Mouse (Mus musculus) right cerebral cortex, postnatal 10 days (tissue): ENCODE measurements at regions not wholly inside any gene's neighbourhood (a gene's known extent, or its start where the extent isn't known, plus 50 kb on each side); places are given as distances from the start of the nearest gene placed in this dataset.
"Not testable (repeated sequence)": the region's sequence is repeated elsewhere in the genome, so short reads cannot be mapped to it uniquely, and the experiment has no call there.

Source experiments
- DNase-seq, 2 experiments: peaks; one replicate each; pipeline ENCODE4 v3.0.0; 2021; ENCODE audit warnings: low spot score in 2 of 2

- DNase-seq, result not testable (repeated sequence)
These were observed 188.2 kb upstream of the Asap2 start for GRCm38 (mm10) chr12:20802027-20802426.

GRCm38 (mm10) chr12:20805466-20805865, 184.8 kb upstream of the Asap2 start:
- DNase-seq, result not testable (repeated sequence)

GRCm38 (mm10) chr12:20806681-20807080, 183.6 kb upstream of the Asap2 start:
- DNase-seq, result no peak

GRCm38 (mm10) chr12:20813836-20814235, 176.4 kb upstream of the Asap2 start:
- DNase-seq, result not testable (repeated sequence)

GRCm38 (mm10) chr12:20815121-20815520, 175.1 kb upstream of the Asap2 start:
- not testable (repeated sequence) for DNase-seq

- DNase-seq, result peak; percentile 20 to 26
These were observed 174.7 kb upstream of the Asap2 start for GRCm38 (mm10) chr12:20815599-20815998.

GRCm38 (mm10) chr12:20843661-20844320, 146.5 kb upstream of the Asap2 start:
- not testable (repeated sequence) for DNase-seq

- peak in 1 of 2 experiments; percentile 16 for DNase-seq
These were observed 145.4 kb upstream of the Asap2 start for GRCm38 (mm10) chr12:20844873-20845272.

- no peak for DNase-seq
These were observed 145.0 kb upstream of the Asap2 start for GRCm38 (mm10) chr12:20845297-20845696.

- not testable (repeated sequence) for DNase-seq
These were observed 106.2 kb upstream of the Asap2 start for GRCm38 (mm10) chr12:20884104-20884503.

GRCm38 (mm10) chr12:20920653-20921397, 69.4 kb upstream of the Asap2 start:
- peak; percentile 63 to 72 for DNase-seq

GRCm38 (mm10) chr12:20921398-20922023, 68.7 kb upstream of the Asap2 start:
- not testable (repeated sequence) for DNase-seq

- DNase-seq, result peak; percentile 36 to 63
These were observed 61.3 kb upstream of the Asap2 start for GRCm38 (mm10) chr12:20928966-20929365.
